15 mouse cellular contexts compared by ENCODE assay signal in the genomic region with DNA sequence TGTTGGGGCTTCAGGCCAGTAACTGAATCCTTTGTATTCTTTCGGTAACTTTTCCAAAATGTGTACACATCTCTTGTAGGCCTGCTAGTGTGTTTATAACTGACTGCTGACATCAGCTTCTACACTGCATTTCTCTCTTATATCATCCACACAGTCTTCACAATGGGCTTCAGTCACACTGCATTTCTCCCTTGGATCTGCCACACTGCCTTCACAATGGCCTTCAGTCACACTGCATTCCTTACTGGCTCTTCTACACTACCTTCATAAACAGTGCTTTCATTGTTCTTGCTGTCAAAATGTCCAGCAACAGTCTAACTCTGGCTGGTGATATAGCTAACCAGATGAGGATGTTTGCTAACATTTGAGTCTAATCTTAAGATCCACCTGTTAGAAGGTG.
"Had no signal": no experiment of that assay in that cellular context is flagged by ENCODE, and none has a peak within 500 bp of the region (broad histone marks: within the 10 kb centered on the region; RNA-seq: fewer than 3 reads in every experiment).

No protein-coding gene starts in this region.

- ATAC-seq: intestine, embryonic 15.5 days; lung, postnatal 0 days had no signal

- DNase-seq: kidney, adult 11 months; kidney, adult 9 months; kidney, postnatal 14 days; kidney, postnatal 4 days; left cerebral cortex, postnatal 4 days; lung, adult 18-20 months; right cerebral cortex, postnatal 25 days; spleen, adult 18-20 months; thymus, postnatal 36 days had no signal

- H3K4me1 ChIP-seq: intestine, embryonic 15.5 days; liver, embryonic 15.5 days; midbrain, embryonic 10.5 days; stomach, embryonic 15.5 days had no signal

- H3K4me2 ChIP-seq: intestine, embryonic 15.5 days; liver, embryonic 15.5 days; stomach, embryonic 15.5 days had no signal

- H3K27me3 ChIP-seq: intestine, embryonic 15.5 days; liver, embryonic 15.5 days; stomach, embryonic 15.5 days had no signal

- H3K36me3 ChIP-seq: intestine, embryonic 15.5 days; liver, embryonic 15.5 days; midbrain, embryonic 10.5 days; stomach, embryonic 15.5 days had no signal

- H3K9ac ChIP-seq: intestine, embryonic 15.5 days; liver, embryonic 15.5 days; stomach, embryonic 15.5 days had no signal

- H3K9me3 ChIP-seq: intestine, embryonic 15.5 days; liver, embryonic 15.5 days; midbrain, embryonic 10.5 days; stomach, embryonic 15.5 days had no signal

- H3K4me3 ChIP-seq: intestine, embryonic 15.5 days; liver, embryonic 15.5 days; midbrain, embryonic 10.5 days; stomach, embryonic 15.5 days had no signal

- H3K27ac ChIP-seq: intestine, embryonic 15.5 days; liver, embryonic 15.5 days; macrophage; midbrain, embryonic 10.5 days; stomach, embryonic 15.5 days had no signal
